Mouse (Mus musculus): ENCODE data around the gene Tpst2.

Tpst2 gene

GRCm38 (mm10) chr5:112329805-112330564 is 53.5 kb downstream of the Tpst2 start:
- no peak for DNase-seq (ENCODE audit: low spot score)

DNA sequence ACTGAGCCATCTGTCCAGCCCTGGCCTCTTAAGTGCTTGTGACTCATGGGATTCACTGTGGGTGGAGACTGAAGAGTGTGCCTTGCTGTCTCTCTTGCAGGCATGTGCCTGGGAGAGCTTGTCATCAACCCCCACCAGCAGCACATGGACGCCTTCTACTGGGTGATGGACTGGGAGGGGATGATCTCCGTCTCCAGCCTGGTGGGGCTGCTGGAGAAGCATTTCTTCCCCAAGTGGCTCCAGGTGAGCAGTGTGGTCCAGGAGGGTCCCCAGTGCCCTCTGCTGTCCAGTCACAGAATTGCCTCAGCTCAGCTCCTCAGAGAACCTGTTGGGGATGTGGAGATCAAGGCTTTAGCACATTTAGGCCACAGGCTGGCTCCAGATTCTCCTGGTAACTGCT is 59.0 kb downstream of the Tpst2 start:
- peak; percentile 63 for DNase-seq (ENCODE audit: low spot score)

DNA sequence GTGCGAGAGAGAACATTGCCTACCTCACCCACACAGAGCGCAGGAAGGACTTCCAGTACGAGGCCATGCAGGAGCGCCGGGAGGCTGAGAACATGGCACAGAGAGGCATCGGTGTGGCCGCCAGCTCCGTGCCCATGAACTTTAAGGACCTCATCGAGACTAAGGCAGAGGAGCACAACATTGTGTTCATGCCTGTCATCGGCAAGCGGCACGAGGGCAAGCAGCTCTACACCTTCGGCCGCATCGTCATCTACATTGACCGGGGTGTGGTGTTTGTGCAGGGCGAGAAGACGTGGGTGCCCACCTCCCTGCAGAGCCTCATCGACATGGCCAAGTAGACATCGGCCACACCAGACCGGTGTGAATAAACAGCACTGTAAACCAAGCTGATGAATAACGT is 60.5 kb downstream of the Tpst2 start:
- no peak for DNase-seq (ENCODE audit: low spot score)

DNA sequence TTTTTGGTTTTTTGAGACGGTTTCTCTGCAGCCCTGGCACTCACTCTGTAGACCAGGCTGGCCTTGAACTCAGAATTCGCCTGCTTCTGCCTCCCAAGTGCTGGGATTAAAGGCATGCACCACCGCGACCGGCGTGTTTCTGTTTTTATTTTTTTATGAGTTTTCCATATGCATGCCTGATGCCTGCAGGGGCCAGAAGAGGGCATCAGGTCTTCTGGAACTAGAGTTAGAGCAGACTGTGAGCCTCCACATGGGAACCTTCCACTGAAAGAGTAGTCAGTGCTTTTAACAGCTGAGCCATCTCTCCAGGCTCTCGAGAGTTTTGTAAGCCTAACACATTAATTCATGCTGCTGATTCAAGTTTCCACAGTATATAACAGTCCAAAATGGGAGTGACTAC is 62.7 kb downstream of the Tpst2 start:
- DNase-seq (ENCODE audit: low spot score): no peak

DNA sequence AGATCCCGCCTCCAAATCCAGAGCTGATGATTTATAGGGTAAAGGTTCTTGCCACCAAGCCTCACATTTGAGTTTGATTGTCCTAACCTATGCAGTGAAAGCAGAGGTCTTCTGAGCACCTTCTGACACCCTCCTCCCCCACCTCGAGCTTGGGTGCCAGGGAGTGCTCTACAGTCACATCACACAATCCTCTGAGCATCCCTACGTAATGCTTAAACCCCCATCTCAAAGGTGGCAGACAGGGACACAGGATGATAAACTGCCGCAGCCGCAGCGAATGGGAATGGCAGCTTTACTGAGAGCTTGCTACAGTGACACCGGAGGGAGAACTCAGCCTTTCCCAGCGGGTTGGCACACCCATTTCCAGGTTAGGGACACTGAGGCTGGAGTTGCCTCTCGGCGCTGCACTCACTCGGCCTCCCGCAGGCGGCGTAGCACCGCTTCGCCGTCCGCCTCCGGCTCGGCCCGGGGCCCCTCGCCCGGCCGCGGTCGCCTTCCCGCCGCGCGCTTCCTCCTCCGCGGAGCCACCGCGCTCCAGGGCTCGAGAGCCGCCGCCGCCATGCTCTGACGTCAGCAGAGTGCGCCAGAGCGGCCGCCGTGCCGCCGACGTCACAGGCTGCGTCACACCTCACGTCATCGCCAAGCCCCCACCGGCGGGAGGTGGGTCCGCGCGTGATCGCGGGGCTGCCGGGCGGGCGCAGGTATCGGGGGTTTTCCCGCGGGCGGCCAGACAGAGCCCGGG is 66.1 kb downstream of the Tpst2 start, which contains the start of the genes Srrd and Hps4:
TSS of gene Srrd (minus strand) at position 578 of the 742 bp plus-strand sequence.
TSS of gene Hps4 (plus strand) at position 621 of the 742 bp plus-strand sequence.
- DNase-seq (ENCODE audit: low spot score): peak; percentile 91

GRCm38 (mm10) chr5:112343205-112343595 is 66.7 kb downstream of the Tpst2 start:
- DNase-seq (ENCODE audit: low spot score): no peak

- no peak for DNase-seq (ENCODE audit: low spot score)
Observed at GRCm38 (mm10) chr5:112344092-112344960, 67.8 kb downstream of the Tpst2 start.

DNA sequence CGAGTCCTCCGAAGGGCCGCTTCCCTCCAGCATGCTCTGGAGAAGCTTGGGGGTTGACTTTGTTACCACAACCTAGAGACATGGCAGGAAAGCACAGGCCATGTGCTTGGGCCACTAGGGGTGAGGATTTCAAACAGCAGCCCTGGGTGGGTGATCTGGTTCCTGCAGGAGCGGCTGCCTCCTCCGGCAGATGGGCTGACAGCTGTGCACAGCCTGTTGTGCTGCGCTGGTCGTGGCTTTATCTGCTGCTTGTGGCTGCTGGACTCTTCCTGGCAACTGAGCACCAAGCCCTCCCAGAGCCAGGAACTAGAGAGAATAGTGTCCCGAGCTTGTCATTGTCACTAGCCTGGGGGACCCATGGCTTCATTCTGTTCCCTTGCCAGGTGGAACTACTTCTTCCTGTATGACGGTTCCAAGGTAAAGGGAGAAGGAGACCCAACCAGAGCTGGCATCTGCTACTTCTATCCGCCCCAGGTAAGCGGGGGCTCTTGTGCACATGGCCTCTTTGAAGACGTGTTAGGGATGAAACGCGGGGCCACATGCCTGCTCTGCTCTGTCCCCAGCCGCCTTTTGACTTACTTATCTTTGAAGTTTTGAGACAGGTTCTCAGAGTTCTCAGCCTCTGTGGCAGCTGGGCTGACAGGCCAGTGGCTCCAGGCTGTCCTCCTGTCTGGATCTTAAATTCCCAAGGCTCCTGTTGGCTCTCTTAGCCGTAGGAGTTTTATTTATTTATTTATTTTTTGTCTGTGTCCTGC is 69.9 kb downstream of the Tpst2 start:
- DNase-seq (ENCODE audit: low spot score): no peak

- no peak for DNase-seq (ENCODE audit: low spot score)
Observed at GRCm38 (mm10) chr5:112349169-112349568, 72.7 kb downstream of the Tpst2 start.

DNA sequence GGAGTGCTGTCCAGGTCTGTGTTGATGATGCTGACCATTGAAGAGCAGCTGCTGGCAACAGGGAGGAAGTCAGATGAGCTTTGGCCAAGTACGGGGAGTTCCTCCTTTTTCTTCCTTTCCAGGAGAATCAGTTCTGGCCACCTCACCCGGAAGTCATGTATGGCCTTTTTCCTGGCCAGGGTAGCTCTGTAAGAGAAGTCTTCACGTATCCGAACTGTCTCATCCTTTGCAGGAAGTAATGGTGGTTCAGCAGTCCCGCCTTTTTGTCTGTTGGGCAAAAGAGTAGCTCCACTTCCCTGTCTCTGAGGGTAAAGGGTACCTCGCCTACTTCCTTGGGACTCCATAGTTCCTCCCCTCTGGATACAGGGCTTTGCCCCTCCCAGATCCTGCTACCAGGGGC is 79.0 kb downstream of the Tpst2 start:
- no peak for DNase-seq (ENCODE audit: low spot score)

GRCm38 (mm10) chr5:112355910-112356309 is 79.4 kb downstream of the Tpst2 start, which contains the start of gene Gm6583:
Gm6583 (minus strand) TSS chr5:112356033.
- no peak for DNase-seq (ENCODE audit: low spot score)

- no peak for DNase-seq (ENCODE audit: low spot score)
Observed at GRCm38 (mm10) chr5:112356322-112356721, 79.8 kb downstream of the Tpst2 start.

GRCm38 (mm10) chr5:112359520-112359919 is 83.0 kb downstream of the Tpst2 start:
- no peak for DNase-seq (ENCODE audit: low spot score)

DNA sequence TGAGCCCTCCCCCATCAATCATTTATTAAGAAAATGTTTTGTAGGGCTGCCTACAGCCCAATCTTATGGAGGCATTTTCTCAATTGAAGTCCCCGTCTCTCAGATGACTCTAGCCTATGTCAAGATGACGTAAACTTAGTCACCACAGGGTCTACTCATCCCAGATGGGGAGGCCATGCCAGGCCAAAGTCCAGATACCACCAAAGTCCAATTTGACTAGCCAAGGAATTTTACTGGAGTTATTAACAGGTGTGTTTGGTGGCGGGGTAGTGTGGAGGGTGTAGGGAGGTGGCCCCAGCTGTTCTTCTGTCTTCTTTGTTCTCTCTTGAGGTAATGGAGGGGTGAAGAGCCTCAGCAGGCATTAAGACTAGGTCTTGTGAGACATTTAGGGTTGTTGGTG is 83.6 kb downstream of the Tpst2 start:
- DNase-seq (ENCODE audit: low spot score): no peak

DNA sequence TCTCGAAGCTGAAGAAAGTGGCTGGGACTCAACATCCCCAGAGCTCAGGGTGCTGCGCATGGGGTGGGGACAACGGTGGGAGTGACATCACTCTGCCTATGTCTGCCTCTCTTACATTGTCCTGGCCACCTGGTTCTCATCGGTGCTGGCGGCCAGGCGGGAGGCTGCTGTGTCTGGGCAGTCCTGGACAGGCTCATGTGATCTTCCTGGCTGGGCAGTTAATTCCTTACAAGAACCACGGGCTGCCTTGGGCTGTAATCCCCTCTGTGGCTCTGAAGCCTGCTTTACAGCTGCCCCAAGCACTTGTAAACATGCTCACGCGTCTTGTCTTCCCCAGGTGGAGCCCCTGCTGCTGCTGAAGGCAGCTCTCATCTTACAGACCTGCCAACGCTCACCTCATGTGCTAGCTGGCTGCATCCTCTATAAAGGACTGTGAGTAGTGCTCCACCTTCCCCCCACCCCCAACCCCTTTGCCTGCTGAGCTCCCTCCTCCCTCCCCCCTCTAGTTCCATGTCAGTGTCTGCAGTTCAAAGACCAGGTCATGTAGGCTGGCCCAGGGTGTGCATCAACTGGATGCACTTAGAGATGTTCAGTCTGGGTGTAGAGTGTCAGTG is 87.8 kb downstream of the Tpst2 start:
- DNase-seq (ENCODE audit: low spot score): no peak

Data from T-cell, adult 2 months (primary cell).